Mouse (Mus musculus) liver, postnatal 0 days (tissue): ENCODE results near the gene Arhgef19.

ENCODE experiments used
- CTCF ChIP-seq: sonication (generic); IDR thresholded peaks from 2 replicates; pipeline ENCODE4 v1.5.1; 2016; ENCODE audit warnings: antibody characterized with exemption, low read depth
- EP300 ChIP-seq: IDR thresholded peaks from 2 replicates; pipeline ENCODE4 v1.6.1; 2016; ENCODE audit warnings: antibody characterized with exemption, low read depth, mild to moderate bottlenecking

DNA sequence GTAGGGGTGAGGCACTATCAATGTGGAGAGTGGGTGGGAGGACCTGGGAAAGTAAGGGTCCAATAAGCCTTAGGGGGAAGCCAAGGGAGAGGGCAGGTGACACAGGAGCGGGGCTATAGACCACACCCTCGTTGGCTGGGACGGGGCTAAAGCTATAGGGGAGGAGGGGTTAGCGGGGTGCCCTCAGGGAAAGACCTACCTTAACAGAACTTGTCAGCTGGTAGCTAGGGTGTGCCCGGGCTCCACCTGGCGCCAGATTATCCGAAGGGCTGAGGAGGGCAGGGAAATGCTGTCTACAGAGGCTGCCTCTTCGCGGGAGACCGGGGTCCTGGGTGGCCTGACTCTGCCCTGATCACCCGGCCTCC is 9.3 kb downstream of the Arhgef19 start:
- TF ChIP-seq CTCF (no peak), EP300 (no peak)
